Mouse (Mus musculus) right cerebral cortex, postnatal 25 days (tissue): Measurements from ENCODE around the gene Tmem150a.

ENCODE experiments used
- DNase-seq: peaks from one replicate; pipeline ENCODE4 v3.0.0; 2022

Gene Tmem150a

GRCm38 (mm10) chr6:72374820-72375563 lies 19.7 kb downstream of the Tmem150a start:
- DNase-seq: no peak

- DNase-seq: no peak
These were observed 23.4 kb downstream of the Tmem150a start for GRCm38 (mm10) chr6:72378510-72379234.

- no peak for DNase-seq
These were observed 24.3 kb downstream of the Tmem150a start for GRCm38 (mm10) chr6:72379377-72380130.

GRCm38 (mm10) chr6:72380131-72380770 lies 25.0 kb downstream of the Tmem150a start, which contains the start of gene Vamp5:
Gene Vamp5 (minus strand): TSS chr6:72380468.
- peak; percentile 42 for DNase-seq

- no peak for DNase-seq
These were observed 27.2 kb downstream of the Tmem150a start for GRCm38 (mm10) chr6:72382494-72382893.

- no peak for DNase-seq
These were observed 28.0 kb downstream of the Tmem150a start for GRCm38 (mm10) chr6:72383142-72383820.

- no peak for DNase-seq
These were observed 28.7 kb downstream of the Tmem150a start for GRCm38 (mm10) chr6:72383952-72384351.

- DNase-seq: no peak
These were observed 30.0 kb downstream of the Tmem150a start for GRCm38 (mm10) chr6:72385258-72385657.

- DNase-seq: no peak
These were observed 31.3 kb downstream of the Tmem150a start for GRCm38 (mm10) chr6:72386561-72386960.

- no peak for DNase-seq
These were observed 32.6 kb downstream of the Tmem150a start for GRCm38 (mm10) chr6:72387816-72388215.

- DNase-seq: no peak
These were observed 33.0 kb downstream of the Tmem150a start for GRCm38 (mm10) chr6:72388266-72388665.

GRCm38 (mm10) chr6:72388791-72389329 lies 33.6 kb downstream of the Tmem150a start:
- DNase-seq: no peak

GRCm38 (mm10) chr6:72389471-72389940 lies 34.3 kb downstream of the Tmem150a start:
- DNase-seq: peak; percentile 8

- DNase-seq: peak; percentile 39
These were observed 34.9 kb downstream of the Tmem150a start, which contains the start of gene Vamp8 for GRCm38 (mm10) chr6:72389941-72390771. Gene Vamp8 (minus strand): TSS chr6:72390703.

- no peak for DNase-seq
These were observed 35.7 kb downstream of the Tmem150a start for GRCm38 (mm10) chr6:72390795-72391521.

- DNase-seq: no peak
These were observed 37.1 kb downstream of the Tmem150a start for GRCm38 (mm10) chr6:72392341-72392740.

- no peak for DNase-seq
These were observed 41.6 kb downstream of the Tmem150a start for GRCm38 (mm10) chr6:72396837-72397251.

GRCm38 (mm10) chr6:72399967-72400366 lies 44.7 kb downstream of the Tmem150a start:
- no peak for DNase-seq

GRCm38 (mm10) chr6:72401875-72402274 lies 46.6 kb downstream of the Tmem150a start:
- peak; percentile 33 for DNase-seq

- DNase-seq: no peak
These were observed 50.1 kb downstream of the Tmem150a start for GRCm38 (mm10) chr6:72405356-72405755.
